Comparison of ENCODE assay signal across 11 mouse cellular contexts in genomic region chr3:114147140-114147539, GRCm38 (mm10).
DNase-seq lines count a peak whose midpoint lies in the region; ATAC-seq and TF ChIP-seq lines count a peak whose summit lies in the region.
"Had no signal": no experiment of that assay in that cellular context is flagged by ENCODE, and none has a peak within 500 bp of the region (broad histone marks: within the 10 kb centered on the region; RNA-seq: fewer than 3 reads in every experiment).

No protein-coding gene starts in this region.

- H3K4me1 ChIP-seq in forebrain, embryonic 14.5 days (ENCODE audit: control insufficient read depth, insufficient read depth, low read length): no peaks in the 10 kb centered on the region
- H3K4me1 ChIP-seq in forebrain, embryonic 12.5 days: no peaks in the 10 kb centered on the region
- H3K4me1 ChIP-seq in kidney, postnatal 0 days (replicated peaks; ENCODE audit: insufficient read depth, low read length): no peaks in the 10 kb centered on the region
- no peaks in the 10 kb centered on the region for H3K4me1 ChIP-seq in midbrain, postnatal 0 days (ENCODE audit: insufficient read depth, low read length)
- H3K4me1 ChIP-seq in midbrain, embryonic 13.5 days (replicated peaks): no peaks in the 10 kb centered on the region
- H3K4me1 ChIP-seq: heart, embryonic 15.5 days; liver, embryonic 15.5 days had no signal

- DNase-seq in forebrain, embryonic 14.5 days (ENCODE audit: low spot score): peak; percentile 42
- peak; percentile 8 for DNase-seq in kidney, postnatal 0 days (ENCODE audit: low spot score)
- no peak for DNase-seq in kidney, postnatal 36 days
- DNase-seq in midbrain, postnatal 0 days (ENCODE audit: low spot score): peak; percentile 54
- DNase-seq in telencephalon, adult 2 months (ENCODE audit: low read depth, low spot score): peak; percentile 8
- no peak for DNase-seq in gastrocnemius, postnatal 14 days
- DNase-seq: kidney, postnatal 25 days had no signal

- H3K9me3 ChIP-seq in forebrain, embryonic 14.5 days (replicated peaks; ENCODE audit: control insufficient read depth, low read length): no peaks in the 10 kb centered on the region
- H3K9me3 ChIP-seq in forebrain, embryonic 12.5 days: no peaks in the 10 kb centered on the region
- no peaks in the 10 kb centered on the region for H3K9me3 ChIP-seq in kidney, postnatal 0 days (replicated peaks; ENCODE audit: low read length)
- H3K9me3 ChIP-seq in midbrain, postnatal 0 days (ENCODE audit: low read length): no peaks in the 10 kb centered on the region
- H3K9me3 ChIP-seq in midbrain, embryonic 13.5 days: no peaks in the 10 kb centered on the region
- H3K9me3 ChIP-seq: heart, embryonic 15.5 days; liver, embryonic 15.5 days had no signal

- intact Hi-C loops in gastrocnemius, postnatal 14 days (cut with DNase I; ENCODE audit: low total_unique reads): no loop called here

- H3K36me3 ChIP-seq in forebrain, embryonic 14.5 days (ENCODE audit: control insufficient read depth, insufficient read depth, low read length): no peaks in the 10 kb centered on the region
- no peaks in the 10 kb centered on the region for H3K36me3 ChIP-seq in forebrain, embryonic 12.5 days (replicated peaks)
- H3K36me3 ChIP-seq in kidney, postnatal 0 days (ENCODE audit: insufficient read depth, low read length): no peaks in the 10 kb centered on the region
- no peaks in the 10 kb centered on the region for H3K36me3 ChIP-seq in midbrain, postnatal 0 days (ENCODE audit: insufficient read depth, low read length)
- no peaks in the 10 kb centered on the region for H3K36me3 ChIP-seq in midbrain, embryonic 13.5 days
- H3K36me3 ChIP-seq: heart, embryonic 15.5 days; liver, embryonic 15.5 days had no signal

- 28% methylated on average over 3 of the region's 3 CpGs for WGBS in forebrain, embryonic 14.5 days
- 23% methylated on average over 3 of the region's 3 CpGs for WGBS in forebrain, embryonic 12.5 days
- WGBS in kidney, postnatal 0 days: 15% methylated on average over 3 of the region's 3 CpGs
- 19% methylated on average over 3 of the region's 3 CpGs for WGBS in midbrain, postnatal 0 days
- WGBS in midbrain, embryonic 13.5 days: 36% methylated on average over 3 of the region's 3 CpGs

- no peak overlapping the region for H3K9ac ChIP-seq in forebrain, embryonic 14.5 days (ENCODE audit: low read length)
- H3K9ac ChIP-seq in forebrain, embryonic 12.5 days: no peak overlapping the region
- no peak overlapping the region for H3K9ac ChIP-seq in kidney, postnatal 0 days (ENCODE audit: low read depth, low read length)
- no peak overlapping the region for H3K9ac ChIP-seq in midbrain, postnatal 0 days (replicated peaks; ENCODE audit: low read length, poor library complexity, severe bottlenecking)
- H3K9ac ChIP-seq in midbrain, embryonic 13.5 days (replicated peaks): no peak overlapping the region
- H3K9ac ChIP-seq: heart, embryonic 15.5 days; liver, embryonic 15.5 days had no signal

- no peak overlapping the region for H3K4me3 ChIP-seq in forebrain, embryonic 14.5 days (ENCODE audit: low read depth, low read length)
- no peak overlapping the region for H3K4me3 ChIP-seq in forebrain, embryonic 12.5 days (replicated peaks)
- no peak overlapping the region for H3K4me3 ChIP-seq in kidney, postnatal 0 days (replicated peaks; ENCODE audit: low read depth, low read length)
- no peak overlapping the region for H3K4me3 ChIP-seq in midbrain, postnatal 0 days (ENCODE audit: low read depth, low read length)
- H3K4me3 ChIP-seq in midbrain, embryonic 13.5 days (replicated peaks): no peak overlapping the region
- H3K4me3 ChIP-seq: heart, embryonic 15.5 days; liver, embryonic 15.5 days had no signal

- no peak overlapping the region for H3K27ac ChIP-seq in forebrain, embryonic 14.5 days (ENCODE audit: low read depth, low read length)
- H3K27ac ChIP-seq in forebrain, embryonic 12.5 days: no peak overlapping the region
- no peak overlapping the region for H3K27ac ChIP-seq in kidney, postnatal 0 days
- no peak overlapping the region for H3K27ac ChIP-seq in midbrain, postnatal 0 days (ENCODE audit: low read depth, low read length)
- no peak overlapping the region for H3K27ac ChIP-seq in midbrain, embryonic 13.5 days
- H3K27ac ChIP-seq: heart, embryonic 15.5 days; liver, embryonic 15.5 days had no signal

- H3K4me2 ChIP-seq in forebrain, embryonic 14.5 days (ENCODE audit: low read length): no peak overlapping the region
- no peak overlapping the region for H3K4me2 ChIP-seq in forebrain, embryonic 12.5 days
- H3K4me2 ChIP-seq in kidney, postnatal 0 days (ENCODE audit: low read length): no peak overlapping the region
- no peak overlapping the region for H3K4me2 ChIP-seq in midbrain, postnatal 0 days (ENCODE audit: low read depth, low read length, poor library complexity, severe bottlenecking)
- H3K4me2 ChIP-seq in midbrain, embryonic 13.5 days (replicated peaks): no peak overlapping the region
- H3K4me2 ChIP-seq: heart, embryonic 15.5 days; liver, embryonic 15.5 days had no signal

- no peak for ATAC-seq in forebrain, embryonic 14.5 days
- ATAC-seq in forebrain, embryonic 12.5 days (ENCODE audit: low FRiP score): no peak
- no peak for ATAC-seq in kidney, postnatal 0 days (replicated peaks; ENCODE audit: low FRiP score, low read depth)
- ATAC-seq in midbrain, postnatal 0 days (ENCODE audit: low FRiP score): no peak
- ATAC-seq in midbrain, embryonic 13.5 days: no peak

- H3K27me3 ChIP-seq in forebrain, embryonic 14.5 days (replicated peaks; ENCODE audit: control insufficient read depth, insufficient read depth, low read length): no peaks in the 10 kb centered on the region
- no peaks in the 10 kb centered on the region for H3K27me3 ChIP-seq in forebrain, embryonic 12.5 days
- no peaks in the 10 kb centered on the region for H3K27me3 ChIP-seq in kidney, postnatal 0 days (ENCODE audit: insufficient read depth, low read length)
- no peaks in the 10 kb centered on the region for H3K27me3 ChIP-seq in midbrain, postnatal 0 days (ENCODE audit: insufficient read depth, low read length)
- H3K27me3 ChIP-seq in midbrain, embryonic 13.5 days: no peaks in the 10 kb centered on the region
- H3K27me3 ChIP-seq: heart, embryonic 15.5 days; liver, embryonic 15.5 days had no signal

- TF ChIP-seq CTCF in kidney, postnatal 0 days (IDR thresholded peaks at IDR 0.05; ENCODE audit: low read depth): peak; percentile 66
- TF ChIP-seq CTCF in midbrain, postnatal 0 days (IDR thresholded peaks at IDR 0.05): peak; percentile 88

Comparison
In these comparisons a context has a peak if more than half of its experiments do, and no peak if none do; other contexts are left out.
1. DNase-seq: peak in forebrain, embryonic 14.5 days (single experiment), kidney, postnatal 0 days (single experiment), midbrain, postnatal 0 days (single experiment) and telencephalon, adult 2 months (single experiment); none in kidney, postnatal 36 days (0 of 2) and gastrocnemius, postnatal 14 days (single experiment).